Mouse (Mus musculus): ENCODE data around the gene Dgkb.

GRCm38 (mm10) chr12:38468605-38469004 lies 651.1 kb downstream of the Dgkb start:
- TF ChIP-seq CTCF (IDR thresholded peaks at IDR 0.05; ENCODE audit: control insufficient read depth, insufficient read depth, insufficient replicate concordance, low read depth, low read length) = no peak
- TF ChIP-seq POLR2A (IDR thresholded peaks at IDR 0.05; ENCODE audit: control insufficient read depth, low read depth, low read length) = no peak

Data from testis, adult 2 months (tissue).